Mouse (Mus musculus) testis, postnatal 10 days (tissue): ENCODE results near the gene Tmco3.
A peak's percentile ranks its signal among the peaks of the same experiment; 100 is the strongest.

Experiments
- DNase-seq: peaks from one replicate; pipeline ENCODE4 v3.0.0; 2021; ENCODE audit warnings: low spot score

Tmco3 gene

GRCm38 (mm10) chr8:13287692-13288623 is at the start of gene Tmco3, which contains the start of gene Dcun1d2:
Gene Tmco3, plus strand, starts transcription at chr8:13288190.
Gene Dcun1d2, minus strand, starts transcription at chr8:13288131.
- DNase-seq: peak; percentile 97

GRCm38 (mm10) chr8:13240055-13240454 is 47.9 kb upstream of the Tmco3 start:
- no peak for DNase-seq

GRCm38 (mm10) chr8:13240691-13241090 is 47.3 kb upstream of the Tmco3 start:
- no peak for DNase-seq

- no peak for DNase-seq
These were observed 44.8 kb upstream of the Tmco3 start for GRCm38 (mm10) chr8:13242985-13243870.

GRCm38 (mm10) chr8:13244343-13244880 is 43.6 kb upstream of the Tmco3 start:
- DNase-seq: no peak

GRCm38 (mm10) chr8:13252837-13253236 is 35.2 kb upstream of the Tmco3 start:
- no peak for DNase-seq

GRCm38 (mm10) chr8:13253413-13253812 is 34.6 kb upstream of the Tmco3 start:
- no peak for DNase-seq

GRCm38 (mm10) chr8:13254019-13254418 is 34.0 kb upstream of the Tmco3 start, which contains the start of gene Adprhl1:
Gene Adprhl1, minus strand, starts transcription at chr8:13254162.
- peak; percentile 90 for DNase-seq

GRCm38 (mm10) chr8:13263376-13263775 is 24.6 kb upstream of the Tmco3 start:
- DNase-seq: no peak

GRCm38 (mm10) chr8:13267566-13267965 is 20.4 kb upstream of the Tmco3 start:
- no peak for DNase-seq

- no peak for DNase-seq
These were observed 15.2 kb upstream of the Tmco3 start for GRCm38 (mm10) chr8:13272834-13273233.

GRCm38 (mm10) chr8:13276941-13277447 is 11.0 kb upstream of the Tmco3 start:
- DNase-seq: no peak

- DNase-seq: no peak
These were observed 4.8 kb upstream of the Tmco3 start for GRCm38 (mm10) chr8:13283200-13283599.

GRCm38 (mm10) chr8:13287304-13287691 is 692 bp upstream of the Tmco3 start:
- peak; percentile 90 for DNase-seq

GRCm38 (mm10) chr8:13288646-13289045 is 656 bp downstream of the Tmco3 start:
- DNase-seq: no peak

GRCm38 (mm10) chr8:13292364-13292763 is 4.4 kb downstream of the Tmco3 start:
- DNase-seq: peak; percentile 87

- no peak for DNase-seq
These were observed 5.9 kb downstream of the Tmco3 start for GRCm38 (mm10) chr8:13293677-13294470.

GRCm38 (mm10) chr8:13299571-13299970 is 11.6 kb downstream of the Tmco3 start:
- DNase-seq: no peak

GRCm38 (mm10) chr8:13301036-13301435 is 13.0 kb downstream of the Tmco3 start:
- no peak for DNase-seq

GRCm38 (mm10) chr8:13305459-13305858 is 17.5 kb downstream of the Tmco3 start:
- DNase-seq: no peak

GRCm38 (mm10) chr8:13305884-13306283 is 17.9 kb downstream of the Tmco3 start:
- DNase-seq: no peak
